Mouse (Mus musculus) CH12.LX (cell line): Measurements from ENCODE around the gene Synj2. TPM values are rescaled to one million over a fixed set of nuclear protein-coding genes. Genes with fewer than 3 reads are reported as not detected.
A peak's percentile ranks its signal among the peaks of the same experiment; 100 is the strongest.

Experiments
- DNase-seq: peaks from one replicate; pipeline ENCODE4 v3.0.0-alpha.2; 2013; ENCODE audit errors: extremely low read depth
- H3K27ac ChIP-seq: 2 replicates; pipeline ENCODE4 v1.5.1; 2012; ENCODE audit warnings: low read depth, mild to moderate bottlenecking, control low read depth, moderate library complexity; ENCODE audit not compliant: insufficient read depth
- H3K27me3 ChIP-seq: replicated peaks from 2 replicates; pipeline ENCODE3; 2012; ENCODE audit warnings: inconsistent platforms
- H3K36me3 ChIP-seq, 2 experiments: replicated peaks in 1 of 2; 2 replicates each; pipeline versions ENCODE3 to v1.6.1; 2012; ENCODE audit warnings: inconsistent platforms in 1 of 2, low read length in 1 of 2, mild to moderate bottlenecking in 1 of 2, mixed read lengths in 1 of 2, moderate library complexity in 1 of 2; ENCODE audit not compliant: control insufficient read depth in 1 of 2, insufficient read depth in 1 of 2
- H3K4me1 ChIP-seq, 2 experiments: 2 replicates each; pipeline ENCODE4 v1.6.1; 2012; ENCODE audit warnings: inconsistent platforms in 1 of 2, moderate library complexity in 1 of 2; ENCODE audit not compliant: insufficient read depth in 2 of 2, control insufficient read depth in 1 of 2
- H3K4me2 ChIP-seq: 2 replicates; pipeline ENCODE4 v1.6.1; 2012; ENCODE audit warnings: low read depth, mild to moderate bottlenecking, control low read depth; ENCODE audit not compliant: poor library complexity, insufficient read depth, severe bottlenecking
- H3K4me3 ChIP-seq, 3 experiments: fragments of 150-350 bp in 1 of 3; sonication (generic) in 1 of 3; replicated peaks in 1 of 3; 2 replicates each; pipeline versions ENCODE3 to v1.5.1; 2011 to 2012; ENCODE audit warnings: low read depth in 2 of 3, low read length in 2 of 3, mild to moderate bottlenecking in 2 of 3, moderate library complexity in 2 of 3, control low read depth in 1 of 3, improper control_type of control experiment in 1 of 3, inconsistent platforms in 1 of 3, mixed read lengths in 1 of 3; ENCODE audit not compliant: poor library complexity in 1 of 3
- H3K79me2 ChIP-seq: replicated peaks from 2 replicates; pipeline ENCODE4 v1.6.1; 2012; ENCODE audit warnings: mild to moderate bottlenecking, moderate library complexity; ENCODE audit not compliant: control insufficient read depth, poor library complexity, insufficient read depth, severe bottlenecking; ENCODE audit errors: extremely low read depth
- H3K9ac ChIP-seq: 2 replicates; pipeline ENCODE4 v1.6.1; 2012; ENCODE audit warnings: low read depth, mild to moderate bottlenecking, control low read depth, moderate library complexity; ENCODE audit not compliant: insufficient read depth
- H3K9me3 ChIP-seq: replicated peaks from 2 replicates; pipeline ENCODE3; 2012; ENCODE audit warnings: low read length, inconsistent platforms, mixed read lengths
- CHD1 ChIP-seq: IDR thresholded peaks from 2 replicates; pipeline ENCODE4 v1.6.1; 2012; ENCODE audit warnings: low read depth, low read length, improper control_type of control experiment, inconsistent platforms
- CTCF ChIP-seq, 2 experiments: IDR thresholded peaks in 1 of 2; conservative IDR thresholded peaks in 1 of 2; 2 replicates each; pipeline ENCODE4 v1.5.1; 2011 to 2012; ENCODE audit warnings: low read depth in 2 of 2, low read length in 2 of 2, improper control_type of control experiment in 1 of 2, inconsistent platforms in 1 of 2, mild to moderate bottlenecking in 1 of 2, moderate library complexity in 1 of 2
- GABPA ChIP-seq: IDR thresholded peaks from 2 replicates; pipeline ENCODE4 v1.6.1; 2012; ENCODE audit warnings: low read depth, low read length, improper control_type of control experiment, inconsistent platforms; ENCODE audit not compliant: insufficient replicate concordance
- HCFC1 ChIP-seq: IDR thresholded peaks from 2 replicates; pipeline ENCODE4 v1.6.1; 2012; ENCODE audit warnings: low read depth, mild to moderate bottlenecking, inconsistent platforms, low read length, improper control_type of control experiment
- JUN ChIP-seq: IDR thresholded peaks from 2 replicates; pipeline ENCODE4 v1.6.1; 2011; ENCODE audit warnings: low read depth, mild to moderate bottlenecking, low read length, improper control_type of control experiment, moderate library complexity; ENCODE audit not compliant: insufficient read depth
- JUND ChIP-seq: conservative IDR thresholded peaks from 2 replicates; pipeline ENCODE4 v1.6.1; 2011; ENCODE audit warnings: low read depth, low read length, improper control_type of control experiment
- KAT2A ChIP-seq: IDR thresholded peaks from 2 replicates; pipeline ENCODE4 v1.6.1; 2012; ENCODE audit warnings: low read length, improper control_type of control experiment, inconsistent platforms; ENCODE audit not compliant: insufficient replicate concordance
- MAFK ChIP-seq: IDR thresholded peaks from 2 replicates; pipeline ENCODE4 v1.6.1; 2011; ENCODE audit warnings: low read length, improper control_type of control experiment; ENCODE audit not compliant: insufficient replicate concordance
- MAX ChIP-seq: IDR thresholded peaks from 2 replicates; pipeline ENCODE4 v1.6.1; 2011; ENCODE audit warnings: low read length, improper control_type of control experiment
- MAZ ChIP-seq: IDR thresholded peaks from 2 replicates; pipeline ENCODE4 v1.6.1; 2012; ENCODE audit warnings: low read depth, mild to moderate bottlenecking, inconsistent platforms, low read length, improper control_type of control experiment, moderate library complexity
- MEF2A ChIP-seq: IDR thresholded peaks from 2 replicates; pipeline ENCODE4 v1.6.1; 2014; ENCODE audit warnings: low read depth, mild to moderate bottlenecking, inconsistent platforms, low read length, improper control_type of control experiment, borderline replicate concordance
- MXI1 ChIP-seq: IDR thresholded peaks from 2 replicates; pipeline ENCODE4 v1.6.1; 2011; ENCODE audit warnings: mild to moderate bottlenecking, low read depth, low read length, improper control_type of control experiment
- NELFE ChIP-seq: IDR thresholded peaks from 2 replicates; pipeline ENCODE4 v1.6.1; 2011; ENCODE audit warnings: low read depth, low read length, improper control_type of control experiment
- NRF1 ChIP-seq: IDR thresholded peaks from 2 replicates; pipeline ENCODE4 v1.6.1; 2014; ENCODE audit warnings: low read depth, mild to moderate bottlenecking, inconsistent platforms, low read length, improper control_type of control experiment, moderate library complexity
- POLR2A ChIP-seq: IDR thresholded peaks from 2 replicates; pipeline ENCODE4 v1.6.1; 2011; ENCODE audit warnings: low read depth, mild to moderate bottlenecking, improper control_type of control experiment, low read length
- POLR2AphosphoS2 ChIP-seq: IDR thresholded peaks from 2 replicates; pipeline ENCODE4 v1.6.1; 2011; ENCODE audit warnings: low read depth, low read length, improper control_type of control experiment
- RAD21 ChIP-seq: IDR thresholded peaks from 2 replicates; pipeline ENCODE4 v1.6.1; 2011; ENCODE audit warnings: low read depth, mild to moderate bottlenecking, low read length, improper control_type of control experiment, moderate library complexity
- RCOR1 ChIP-seq: conservative IDR thresholded peaks from 2 replicates; pipeline ENCODE4 v1.6.1; 2012; ENCODE audit warnings: low read depth, mild to moderate bottlenecking, inconsistent platforms, low read length, improper control_type of control experiment
- SIN3A ChIP-seq: IDR thresholded peaks from 2 replicates; pipeline ENCODE4 v1.6.1; 2012; ENCODE audit warnings: low read length, improper control_type of control experiment, inconsistent platforms
- UBTF ChIP-seq: IDR thresholded peaks from 2 replicates; pipeline ENCODE4 v1.6.1; 2012; ENCODE audit warnings: low read depth, mild to moderate bottlenecking, inconsistent platforms, low read length, improper control_type of control experiment, moderate library complexity
- USF2 ChIP-seq: conservative IDR thresholded peaks from 2 replicates; pipeline ENCODE4 v1.6.1; 2011; ENCODE audit warnings: low read depth, low read length, improper control_type of control experiment
- ZC3H11A ChIP-seq: IDR thresholded peaks from 2 replicates; pipeline ENCODE4 v1.6.1; 2012; ENCODE audit warnings: low read depth, mild to moderate bottlenecking, inconsistent platforms, low read length, improper control_type of control experiment
- ZMIZ1 ChIP-seq: IDR thresholded peaks from 2 replicates; pipeline ENCODE4 v1.6.1; 2012; ENCODE audit warnings: low read depth, mild to moderate bottlenecking, inconsistent platforms, low read length, improper control_type of control experiment
- ZNF384 ChIP-seq: IDR thresholded peaks from 2 replicates; pipeline ENCODE4 v1.6.1; 2012; ENCODE audit warnings: low read depth, low read length, improper control_type of control experiment, inconsistent platforms
- dilution Hi-C: fragments of 300-500 bp; cut with MboI; formaldehyde crosslinking; loops from 2 replicates; pipeline ENCODE4 v1.14.3; 2020; ENCODE audit warnings: low sequenced_read_pairs; ENCODE audit not compliant: extremely low pct_unique_long_range_greater_than_20kb, extremely low pct_ligation_motif_present
- in situ Hi-C: fragments of 300-500 bp; cut with MboI; formaldehyde crosslinking; loops from 3 replicates; pipeline ENCODE4 v1.14.3; 2019; ENCODE audit warnings: low sequenced_read_pairs, low pct_ligation_motif_present, low pct_unique_long_range_greater_than_20kb, mixed read lengths
- polyA plus RNA-seq: library from polyadenylated mRNA; unstranded; fragments of >175 nt; gene quantifications from 2 replicates; pipeline ENCODE4 v1.2.1, GENCODE M21; 2012; ENCODE audit warnings: low read depth; ENCODE audit not compliant: insufficient read length
- total RNA-seq, 2 experiments: library from RNA; depleted of rRNA; stranded (reverse); fragments of 300-350 nt in 1 of 2; fragments of >200 nt in 1 of 2; gene quantifications; 2 replicates each; pipeline ENCODE4 v1.2.3; 2012 to 2014

Synj2 gene
- total and polyA plus RNA-seq, 3 experiments, result 5.3 to 10.9 (median 6.8) TPM

DNA sequence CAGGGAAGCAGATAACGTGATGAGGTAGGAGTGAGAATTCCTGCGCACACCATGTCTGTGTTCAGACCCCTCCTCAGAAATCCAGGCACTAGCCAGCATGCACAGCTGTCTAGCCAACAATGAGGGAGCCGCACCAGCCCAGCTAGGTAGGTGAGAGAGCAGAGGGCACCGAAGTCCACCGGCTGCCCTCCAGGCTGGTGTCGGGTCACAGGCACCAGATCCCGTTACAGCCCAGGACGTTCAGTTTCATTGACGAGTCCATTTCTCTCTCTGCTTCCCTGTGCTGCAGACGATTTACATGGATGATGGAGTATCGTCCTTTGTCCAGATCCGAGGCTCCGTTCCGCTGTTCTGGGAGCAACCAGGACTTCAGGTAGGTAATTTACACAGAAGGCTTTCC is 55.5 kb downstream of the Synj2 start:
- no peak overlapping the region for H3K4me3 ChIP-seq
- no peak overlapping the region for H3K9ac ChIP-seq
- no peak overlapping the region for H3K27ac ChIP-seq
- no peaks in the 10 kb centered on the region for H3K9me3 ChIP-seq
- in situ Hi-C loops, result no loop called here
- peaks cover 19 to 62% of the 10 kb centered on the region in 2 experiments for H3K4me1 ChIP-seq
- DNase-seq, result no peak
- no peaks in the 10 kb centered on the region for H3K27me3 ChIP-seq
- dilution Hi-C loops, result no loop called here
- H3K36me3 ChIP-seq, result peaks cover 0 to 79% of the 10 kb centered on the region in 2 experiments
- TF ChIP-seq MEF2A (no peak), JUND (no peak), MAZ (no peak), POLR2A (no peak), JUN (no peak), NELFE (no peak), ZNF384 (no peak)
- H3K4me2 ChIP-seq, result no peak overlapping the region
- H3K79me2 ChIP-seq, result no peaks in the 10 kb centered on the region

DNA sequence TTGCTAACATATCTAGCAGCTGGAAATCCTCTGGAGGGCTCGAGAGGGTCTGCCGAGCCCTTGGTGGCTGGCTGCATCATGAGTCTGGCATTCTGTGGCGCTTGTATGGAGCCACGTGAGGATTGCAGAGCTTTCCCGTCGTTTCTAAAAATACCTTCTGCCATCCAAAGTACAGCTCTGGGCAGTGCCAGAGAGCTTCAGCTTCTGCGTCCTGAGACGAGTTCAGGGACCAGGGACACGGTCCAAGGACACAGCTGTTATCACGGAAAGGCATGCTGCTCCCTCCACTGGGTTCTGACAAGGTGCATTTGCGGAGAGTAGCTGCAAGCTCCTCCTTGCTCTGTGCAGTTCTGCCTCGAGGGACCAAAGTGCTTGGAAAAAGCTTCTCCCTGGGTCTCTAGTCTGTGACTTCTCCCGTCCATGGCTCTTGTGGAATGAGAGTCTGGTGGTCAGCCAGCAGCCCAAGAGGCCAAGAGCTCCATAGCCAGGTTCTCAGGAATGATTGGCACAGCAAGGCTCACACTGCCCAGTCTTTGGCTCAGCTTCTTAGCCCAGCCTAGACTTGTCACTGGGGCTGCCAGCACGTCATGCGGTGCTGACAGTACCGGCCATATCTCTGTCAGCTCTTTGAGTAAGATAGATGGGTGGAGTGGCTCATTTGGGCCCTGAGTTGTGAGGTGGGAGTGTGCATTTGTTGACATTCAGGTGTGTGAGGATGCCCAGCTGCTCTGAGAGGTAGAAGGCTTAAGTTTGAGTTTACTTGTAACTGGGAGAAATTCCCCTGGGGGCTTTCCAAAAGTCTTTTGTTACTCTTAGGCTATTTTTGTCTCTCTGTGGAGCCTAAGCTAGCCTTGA is 56.5 kb downstream of the Synj2 start:
- no peaks in the 10 kb centered on the region for H3K79me2 ChIP-seq
- no peaks in the 10 kb centered on the region for H3K9me3 ChIP-seq
- no peak overlapping the region for H3K4me3 ChIP-seq
- dilution Hi-C loops, result no loop called here
- in situ Hi-C loops, result no loop called here
- TF ChIP-seq MEF2A (peak; percentile 64; the same call in 1 of the 2 replicates), CHD1 (no peak), GABPA (no peak), NRF1 (no peak), MAFK (no peak), UBTF (no peak), MAX (no peak)
- H3K27ac ChIP-seq, result no peak overlapping the region
- no peaks in the 10 kb centered on the region for H3K27me3 ChIP-seq
- H3K9ac ChIP-seq, result no peak overlapping the region
- peaks cover 0 to 82% of the 10 kb centered on the region in 2 experiments for H3K36me3 ChIP-seq
- no peak for DNase-seq
- H3K4me2 ChIP-seq, result no peak overlapping the region
- H3K4me1 ChIP-seq, result peaks cover 19 to 55% of the 10 kb centered on the region in 2 experiments

DNA sequence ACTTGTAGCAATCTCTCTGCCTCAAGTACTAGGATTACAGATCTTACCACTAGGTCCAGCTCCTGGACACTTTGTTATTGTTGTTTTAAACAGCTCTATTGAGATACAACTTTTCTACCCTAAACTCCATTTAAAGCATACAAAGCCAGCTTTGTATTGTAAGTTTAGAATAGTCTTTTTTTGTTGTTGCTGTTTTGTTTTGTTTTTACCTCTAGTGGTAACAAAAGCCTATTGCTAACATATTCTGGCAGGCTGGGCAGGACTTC is 57.1 kb downstream of the Synj2 start:
- no peaks in the 10 kb centered on the region for H3K27me3 ChIP-seq
- no peak overlapping the region for H3K9ac ChIP-seq
- dilution Hi-C loops, result no loop called here
- peaks cover 19 to 53% of the 10 kb centered on the region in 2 experiments for H3K4me1 ChIP-seq
- H3K79me2 ChIP-seq, result no peaks in the 10 kb centered on the region
- in situ Hi-C loops, result no loop called here
- DNase-seq, result no peak
- no peaks in the 10 kb centered on the region for H3K9me3 ChIP-seq
- H3K36me3 ChIP-seq, result peaks cover 0 to 87% of the 10 kb centered on the region in 2 experiments
- TF ChIP-seq MAZ, result no peak
- no peak for TF ChIP-seq USF2
- no peak for TF ChIP-seq ZC3H11A
- no peak for TF ChIP-seq HCFC1
- TF ChIP-seq POLR2AphosphoS2, result no peak
- no peak for TF ChIP-seq NELFE
- no peak for TF ChIP-seq RCOR1
- no peak for TF ChIP-seq POLR2A
- no peak for TF ChIP-seq KAT2A
- TF ChIP-seq CTCF (conservative IDR thresholded peaks at IDR 0.05 in 1 of 2, IDR thresholded peaks at IDR 0.05 in 1 of 2; ENCODE audit: low read depth in 2 of 2, low read length in 2 of 2), result no peak
- no peak for TF ChIP-seq ZMIZ1
- no peak for TF ChIP-seq CHD1
- no peak for TF ChIP-seq SIN3A
- TF ChIP-seq MXI1, result no peak
- no peak for TF ChIP-seq RAD21
- no peak for TF ChIP-seq UBTF
- TF ChIP-seq GABPA, result no peak
- no peak for TF ChIP-seq MAX
- no peak overlapping the region for H3K4me2 ChIP-seq
- H3K4me3 ChIP-seq, result no peak overlapping the region
- H3K27ac ChIP-seq, result no peak overlapping the region
